Mouse (Mus musculus): ENCODE data around the gene Slc28a1.

Slc28a1 gene

DNA sequence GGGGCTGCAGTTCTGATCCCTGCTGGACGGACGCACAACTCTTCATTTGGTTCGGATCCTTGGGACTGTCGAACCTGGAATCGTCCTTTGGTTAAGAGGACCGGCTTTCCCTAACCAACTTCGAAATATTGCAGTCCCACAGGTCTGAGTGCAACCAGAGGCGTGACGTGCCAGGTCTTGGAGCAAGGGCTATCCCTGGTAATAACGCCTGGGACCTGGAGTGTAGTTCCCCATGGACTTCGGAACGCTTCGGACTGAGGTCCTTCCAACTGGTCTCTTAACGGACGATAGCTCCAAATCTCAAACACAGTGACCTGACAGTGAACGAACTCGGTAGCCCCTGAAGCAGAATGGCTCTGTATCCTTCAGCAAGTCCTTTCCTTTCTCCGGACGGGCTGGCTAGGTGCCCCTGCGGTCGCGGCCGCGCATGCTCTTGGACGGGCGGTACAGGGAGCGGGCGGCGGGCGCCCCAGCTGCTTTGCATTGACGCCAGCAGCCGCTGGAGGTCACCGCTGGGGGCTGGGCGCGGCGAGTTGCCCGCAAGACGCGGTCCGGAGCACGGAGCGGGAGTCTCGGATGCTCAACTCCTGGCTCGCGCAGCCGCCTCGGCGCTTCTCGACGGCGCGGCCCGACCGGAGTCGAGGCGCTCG, 98.2 kb downstream of the Slc28a1 start:
- H3K4me1 ChIP-seq (replicated peaks; ENCODE audit: low read depth, low read length) = peaks cover 55% of the 10 kb centered on the region
- TF ChIP-seq POU5F1 (IDR thresholded peaks at IDR 0.05; ENCODE audit: borderline replicate concordance, low read length) = no peak
- TF ChIP-seq CTCF (conservative IDR thresholded peaks at IDR 0.05; ENCODE audit: low read length) = no peak
- TF ChIP-seq NANOG (IDR thresholded peaks at IDR 0.05; ENCODE audit: borderline replicate concordance, low read length) = no peak

DNA sequence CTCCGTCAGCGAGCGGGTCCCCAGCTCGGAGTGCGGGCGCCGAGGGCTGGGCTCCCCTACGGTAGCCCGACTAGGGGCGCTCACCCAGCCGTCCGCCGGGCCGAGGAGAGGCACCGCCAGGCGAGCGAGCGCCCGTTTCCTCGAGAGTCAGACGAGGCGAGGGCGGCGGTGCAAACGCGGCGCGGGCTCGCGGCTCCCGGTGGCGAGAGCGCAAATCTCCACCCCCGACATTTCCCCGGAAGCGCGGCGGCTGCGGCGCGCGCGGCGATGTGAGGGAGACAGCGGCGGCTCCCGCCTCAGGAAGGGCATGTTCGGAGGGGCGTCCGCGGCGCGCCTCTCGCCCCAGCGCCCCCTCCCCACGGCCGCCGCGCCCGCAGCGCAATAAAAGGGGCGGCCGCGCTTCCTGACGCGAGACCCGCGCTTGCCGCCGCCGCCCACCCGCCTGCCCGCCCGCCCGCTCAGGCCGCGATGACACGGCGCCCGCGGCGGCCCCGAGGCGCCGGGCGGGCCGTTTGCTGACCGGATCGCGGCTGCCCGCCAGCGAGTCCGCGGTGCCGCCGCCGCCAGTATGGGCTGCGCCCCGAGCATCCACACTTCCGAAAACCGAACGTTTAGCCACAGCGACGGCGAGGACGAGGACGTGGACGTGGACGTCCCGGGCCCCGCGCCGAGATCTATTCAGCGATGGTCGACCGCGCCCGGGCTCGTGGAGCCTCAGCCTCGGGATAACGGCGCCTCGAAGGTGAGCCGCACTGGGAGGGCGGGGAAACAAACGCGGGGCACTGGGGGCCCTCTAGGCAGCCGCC, 99.0 kb downstream of the Slc28a1 start, which contains the start of gene Pde8a:
Gene Pde8a (plus strand): TSS at position 250 of the 806 bp plus-strand sequence.
- H3K9me3 ChIP-seq (ENCODE audit: low read length) = no peaks in the 10 kb centered on the region
- peak within 1 kb of the TSS; percentile 82 for H3K4me3 ChIP-seq (replicated peaks; ENCODE audit: low read length)
- H3K36me3 ChIP-seq (ENCODE audit: insufficient read depth, low read length) = no peaks in the 10 kb centered on the region
- TF ChIP-seq CTCF (conservative IDR thresholded peaks at IDR 0.05; ENCODE audit: low read length) = no peak
- TF ChIP-seq POU5F1 (IDR thresholded peaks at IDR 0.05; ENCODE audit: borderline replicate concordance, low read length) = no peak
- no peak for TF ChIP-seq NANOG (IDR thresholded peaks at IDR 0.05; ENCODE audit: borderline replicate concordance, low read length)
- peaks cover 58% of the 10 kb centered on the region for H3K4me1 ChIP-seq (replicated peaks; ENCODE audit: low read depth, low read length)
- H3K27me3 ChIP-seq (ENCODE audit: insufficient read depth, low read length) = peaks cover 24% of the 10 kb centered on the region

More for the DNA sequence above, 98.2 kb downstream of the Slc28a1 start:
- Histone ChIP-seq H3K9me3 (ENCODE audit: low read length) (no peaks in the 10 kb centered on the region), H3K4me3 (replicated peaks; ENCODE audit: low read length) (peak overlapping the region; percentile 82), H3K36me3 (ENCODE audit: insufficient read depth, low read length) (no peaks in the 10 kb centered on the region), H3K27me3 (ENCODE audit: insufficient read depth, low read length) (peaks cover 24% of the 10 kb centered on the region)

DNA sequence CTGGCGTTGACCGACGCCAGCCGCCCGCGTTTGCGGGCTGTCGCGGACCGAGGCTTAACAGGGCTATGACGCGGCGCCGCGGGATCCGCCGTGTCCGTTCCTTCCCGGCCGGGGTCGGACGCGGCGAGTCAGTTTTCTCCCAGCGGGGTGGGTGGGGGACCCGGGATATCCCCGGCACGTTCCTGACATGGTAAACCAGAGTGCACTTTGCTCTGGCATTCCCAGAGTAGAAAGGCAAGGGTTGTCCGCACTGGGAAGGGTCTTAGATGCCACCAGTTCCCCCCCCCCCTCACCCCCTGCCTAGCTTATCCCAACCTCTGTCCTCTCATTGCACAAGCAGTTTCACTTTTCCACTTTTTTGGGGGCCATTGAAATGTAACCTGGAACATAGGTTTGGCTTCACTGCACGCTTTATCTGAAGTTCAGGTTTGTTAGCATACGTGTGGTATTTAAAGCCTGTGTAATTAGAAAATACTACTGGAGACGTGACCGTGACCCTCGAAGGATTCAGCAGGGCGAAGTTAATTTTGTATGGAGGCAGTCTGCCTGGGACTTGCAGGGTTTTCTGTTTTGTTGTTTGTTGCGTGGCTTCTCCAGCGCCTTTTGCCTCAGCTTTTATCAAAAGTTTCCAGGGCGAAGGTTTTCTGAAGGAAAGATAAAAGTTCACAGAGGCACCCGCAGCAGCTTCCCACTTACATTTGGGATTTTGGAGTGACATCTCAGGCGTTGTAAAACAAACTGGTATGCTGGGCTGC, 99.7 kb downstream of the Slc28a1 start:
- Histone ChIP-seq H3K36me3 (ENCODE audit: insufficient read depth, low read length) (no peaks in the 10 kb centered on the region), H3K4me1 (replicated peaks; ENCODE audit: low read depth, low read length) (peaks cover 58% of the 10 kb centered on the region), H3K27me3 (ENCODE audit: insufficient read depth, low read length) (peaks cover 24% of the 10 kb centered on the region), H3K4me3 (replicated peaks; ENCODE audit: low read length) (peak overlapping the region; percentile 82), H3K9me3 (ENCODE audit: low read length) (no peaks in the 10 kb centered on the region)
- TF ChIP-seq CTCF (conservative IDR thresholded peaks at IDR 0.05; ENCODE audit: low read length) = no peak
- no peak for TF ChIP-seq NANOG (IDR thresholded peaks at IDR 0.05; ENCODE audit: borderline replicate concordance, low read length)
- TF ChIP-seq POU5F1 (IDR thresholded peaks at IDR 0.05; ENCODE audit: borderline replicate concordance, low read length) = no peak

DNA sequence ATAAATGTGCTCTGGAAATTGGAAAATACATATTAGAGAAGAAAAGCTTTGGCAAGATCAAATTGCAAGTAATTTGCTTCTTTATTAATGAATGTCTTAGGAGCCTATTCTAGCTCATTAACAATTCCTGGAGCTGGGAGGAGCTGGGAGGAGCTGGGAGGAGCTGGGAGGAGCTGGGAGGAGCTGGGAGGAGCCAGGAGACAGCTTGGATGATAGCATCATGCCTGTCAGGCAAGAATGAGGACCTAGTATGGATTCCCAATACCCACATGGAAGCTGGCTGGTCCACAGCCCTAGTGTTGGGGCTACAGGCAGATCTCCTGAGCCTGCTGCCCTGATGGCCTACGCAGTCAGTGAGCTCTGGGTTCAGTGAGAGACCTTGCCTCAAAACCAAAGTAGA, 101.4 kb downstream of the Slc28a1 start:
- H3K9me3 ChIP-seq (ENCODE audit: low read length) = no peaks in the 10 kb centered on the region
- no peak overlapping the region for H3K4me3 ChIP-seq (replicated peaks; ENCODE audit: low read length)
- peaks cover 50% of the 10 kb centered on the region for H3K4me1 ChIP-seq (replicated peaks; ENCODE audit: low read depth, low read length)
- H3K27me3 ChIP-seq (ENCODE audit: insufficient read depth, low read length) = peaks cover 24% of the 10 kb centered on the region
- TF ChIP-seq POU5F1 (IDR thresholded peaks at IDR 0.05; ENCODE audit: borderline replicate concordance, low read length) (no peak), CTCF (conservative IDR thresholded peaks at IDR 0.05; ENCODE audit: low read length) (no peak), NANOG (IDR thresholded peaks at IDR 0.05; ENCODE audit: borderline replicate concordance, low read length) (no peak)
- no peaks in the 10 kb centered on the region for H3K36me3 ChIP-seq (ENCODE audit: insufficient read depth, low read length)

DNA sequence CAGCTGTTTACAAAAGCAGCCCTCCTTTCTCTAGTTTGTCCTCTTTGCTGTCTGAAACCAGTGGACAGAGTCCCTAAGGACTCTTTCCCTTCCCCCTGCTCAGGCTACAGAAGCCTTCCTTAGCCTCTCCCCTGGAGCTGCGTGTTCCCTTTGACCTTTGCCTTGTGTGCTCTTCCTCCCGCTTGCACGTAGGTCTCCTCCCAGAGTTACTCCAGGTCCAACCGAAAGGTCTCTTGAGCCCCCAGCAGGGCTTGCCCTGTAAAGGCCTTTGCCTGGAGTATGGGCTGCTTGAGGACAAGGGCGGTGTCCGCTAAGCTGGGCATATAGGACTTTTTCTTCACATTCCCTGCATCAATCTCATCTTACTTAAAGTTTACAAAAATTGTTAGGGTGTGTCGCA, 104.7 kb downstream of the Slc28a1 start:
- 0 out of 2 replicates have a peak, but pooled peaks cover 2% of the 10 kb centered on the region for H3K9me3 ChIP-seq (ENCODE audit: low read length)
- peaks cover 11% of the 10 kb centered on the region for H3K27me3 ChIP-seq (ENCODE audit: insufficient read depth, low read length)
- H3K4me3 ChIP-seq (replicated peaks; ENCODE audit: low read length) = 0 out of 2 replicates have a peak overlapping the region, but pooled peaks have one; percentile 10
- H3K36me3 ChIP-seq (ENCODE audit: insufficient read depth, low read length) = no peaks in the 10 kb centered on the region
- peaks cover 36% of the 10 kb centered on the region for H3K4me1 ChIP-seq (replicated peaks; ENCODE audit: low read depth, low read length)
- TF ChIP-seq NANOG (IDR thresholded peaks at IDR 0.05; ENCODE audit: borderline replicate concordance, low read length) (no peak), POU5F1 (IDR thresholded peaks at IDR 0.05; ENCODE audit: borderline replicate concordance, low read length) (no peak), CTCF (conservative IDR thresholded peaks at IDR 0.05; ENCODE audit: low read length) (no peak)

Data from E14TG2a.4 (cell line).